Mouse (Mus musculus) thymus, adult 2 months (tissue): ENCODE results near the gene Insc. TPM values are rescaled to one million over a fixed set of nuclear protein-coding genes. Genes with fewer than 3 reads are reported as not detected.

Experiments
- DNase-seq: peaks from one replicate; pipeline ENCODE4 v3.0.0; 2021
- H3K27ac ChIP-seq: fragments of 200-500 bp; 2 replicates; pipeline ENCODE4 v1.5.1; 2012; ENCODE audit warnings: low read length, control low read depth; ENCODE audit not compliant: control insufficient read depth, insufficient read depth
- H3K27me3 ChIP-seq: fragments of 200-500 bp; 2 replicates; pipeline ENCODE4 v1.6.1; 2012; ENCODE audit warnings: mild to moderate bottlenecking, low read length, moderate library complexity, mixed read lengths; ENCODE audit not compliant: control insufficient read depth, insufficient read depth
- H3K36me3 ChIP-seq: fragments of 200-500 bp; 2 replicates; pipeline ENCODE4 v1.6.1; 2012; ENCODE audit warnings: mild to moderate bottlenecking, low read length, moderate library complexity; ENCODE audit not compliant: control insufficient read depth, insufficient read depth
- H3K4me1 ChIP-seq: fragments of 200-500 bp; replicated peaks from 2 replicates; pipeline ENCODE4 v1.6.1; 2012; ENCODE audit warnings: low read length; ENCODE audit not compliant: control insufficient read depth, insufficient read depth
- H3K4me3 ChIP-seq: fragments of 200-500 bp; 2 replicates; pipeline ENCODE4 v1.5.1; 2012; ENCODE audit warnings: mild to moderate bottlenecking, low read length, control low read depth, moderate library complexity; ENCODE audit not compliant: control insufficient read depth, insufficient read depth
- CTCF ChIP-seq: fragments of 200-500 bp; IDR thresholded peaks from 2 replicates; pipeline ENCODE4 v1.5.1; 2012; ENCODE audit warnings: mild to moderate bottlenecking, control low read depth, low read length, moderate library complexity, borderline replicate concordance; ENCODE audit not compliant: control insufficient read depth, poor library complexity, insufficient read depth; ENCODE audit errors: extremely low read depth
- POLR2A ChIP-seq: fragments of 200-500 bp; IDR thresholded peaks from 2 replicates; pipeline ENCODE4 v1.6.1; 2012; ENCODE audit warnings: mild to moderate bottlenecking, low read length, control low read depth, moderate library complexity; ENCODE audit not compliant: control insufficient read depth, poor library complexity, insufficient read depth; ENCODE audit errors: extremely low read depth
- WGBS: fragments of 180-500 bp; shearing (Covaris S2); methylation state at CpG from one replicate; pipeline ENCODE4 v1.1.7; 2018; 5-methylcytosine and 5-hydroxymethylcytosine counted together
- polyA plus RNA-seq: library from polyadenylated mRNA; depleted of rRNA; stranded (reverse); fragments of >200 nt; gene quantifications from 2 replicates; pipeline ENCODE4 v1.2.3, GENCODE M21; 2012

Gene Insc
- polyA plus RNA-seq, 1 experiment, result 0.55 TPM

GRCm38 (mm10) chr7:114817879-114818278 is 74.4 kb downstream of the Insc start:
- DNase-seq, result no peak
- TF ChIP-seq POLR2A (no peak), CTCF (no peak)
- Histone ChIP-seq H3K27ac (no peak overlapping the region), H3K4me3 (no peak overlapping the region), H3K27me3 (no peaks in the 10 kb centered on the region), H3K36me3 (no peaks in the 10 kb centered on the region), H3K4me1 (no peaks in the 10 kb centered on the region)
- WGBS, result 42% methylated on average over 5 of the region's 5 CpGs

DNA sequence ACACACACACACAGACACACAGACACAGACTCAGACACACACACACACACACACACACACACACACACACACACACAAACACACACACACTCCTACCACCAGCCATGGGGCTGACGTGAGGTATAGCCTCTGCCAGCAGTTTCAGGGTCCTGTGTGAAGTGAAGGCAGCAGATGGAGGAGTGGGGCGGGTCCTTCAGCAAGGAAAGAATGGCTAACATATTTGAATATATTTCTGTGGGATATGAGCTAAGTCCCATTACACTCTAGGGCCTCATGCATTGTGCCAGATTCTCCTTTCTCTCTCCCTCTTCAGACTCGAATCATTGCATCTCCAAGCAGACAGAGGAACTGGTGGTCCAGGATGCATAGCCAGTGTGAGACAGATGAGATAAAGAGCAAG is 74.9 kb downstream of the Insc start:
- TF ChIP-seq POLR2A (no peak), CTCF (no peak)
- DNase-seq, result no peak
- H3K27ac ChIP-seq, result no peak overlapping the region
- 89% methylated on average over 3 of the region's 3 CpGs for WGBS
- no peaks in the 10 kb centered on the region for H3K4me1 ChIP-seq
- H3K27me3 ChIP-seq, result no peaks in the 10 kb centered on the region
- H3K36me3 ChIP-seq, result no peaks in the 10 kb centered on the region
- no peak overlapping the region for H3K4me3 ChIP-seq

DNA sequence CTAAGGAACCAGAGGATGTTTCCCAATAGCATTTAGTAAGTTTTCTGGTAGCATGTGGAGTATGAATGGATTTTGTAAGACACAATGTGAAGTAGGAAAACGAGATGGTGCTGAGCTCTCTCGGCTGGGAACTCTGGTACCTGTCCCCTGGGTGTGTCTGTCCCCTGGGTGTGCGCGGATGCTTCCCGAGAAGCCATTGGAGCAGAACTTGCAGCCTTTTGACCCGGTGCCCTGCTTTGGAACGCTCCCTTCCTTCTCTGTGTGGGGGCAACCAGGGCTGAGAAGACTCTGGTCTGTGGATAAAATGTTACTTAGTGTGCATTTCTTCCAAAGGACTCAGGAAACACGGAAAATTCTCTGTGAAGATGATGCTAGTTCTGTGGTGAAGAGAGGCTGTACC is 75.3 kb downstream of the Insc start:
- no peak overlapping the region for H3K4me3 ChIP-seq
- H3K4me1 ChIP-seq, result no peaks in the 10 kb centered on the region
- no peak overlapping the region for H3K27ac ChIP-seq
- TF ChIP-seq POLR2A, result no peak
- no peak for TF ChIP-seq CTCF
- 91% methylated on average over 8 of the region's 8 CpGs for WGBS
- H3K36me3 ChIP-seq, result no peaks in the 10 kb centered on the region
- no peaks in the 10 kb centered on the region for H3K27me3 ChIP-seq
- DNase-seq, result no peak

DNA sequence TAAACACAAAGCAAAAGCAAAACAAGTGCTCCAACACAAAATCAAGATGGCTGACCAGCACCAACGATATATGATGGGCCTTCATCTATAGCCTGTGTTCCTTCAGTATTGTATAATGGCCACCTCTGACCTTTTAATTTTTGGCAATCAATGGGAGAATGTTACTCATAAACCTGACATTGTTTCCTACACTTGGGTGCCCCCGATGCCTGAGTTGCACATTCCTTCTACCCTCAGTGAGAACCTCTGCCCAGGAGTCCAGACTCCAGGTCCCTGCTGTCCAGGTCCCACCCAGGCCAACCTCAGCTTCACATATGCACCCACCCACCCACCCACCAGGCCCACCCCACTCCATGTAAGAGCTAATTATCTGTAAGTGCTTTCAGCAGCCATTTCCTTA is 79.2 kb downstream of the Insc start:
- TF ChIP-seq CTCF, result no peak
- no peak for TF ChIP-seq POLR2A
- WGBS, result 97% methylated on average over 2 of the region's 2 CpGs
- H3K4me3 ChIP-seq, result no peak overlapping the region
- H3K27me3 ChIP-seq, result no peaks in the 10 kb centered on the region
- H3K4me1 ChIP-seq, result no peaks in the 10 kb centered on the region
- no peaks in the 10 kb centered on the region for H3K36me3 ChIP-seq
- H3K27ac ChIP-seq, result no peak overlapping the region
- DNase-seq, result no peak

GRCm38 (mm10) chr7:114827360-114827759 is 83.9 kb downstream of the Insc start:
- WGBS, result 28% methylated on average over 4 of the region's 4 CpGs
- no peaks in the 10 kb centered on the region for H3K36me3 ChIP-seq

GRCm38 (mm10) chr7:114832257-114832940 is 88.9 kb downstream of the Insc start:
- Histone ChIP-seq H3K4me1 (no peaks in the 10 kb centered on the region), H3K4me3 (no peak overlapping the region), H3K36me3 (no peaks in the 10 kb centered on the region), H3K27ac (no peak overlapping the region), H3K27me3 (no peaks in the 10 kb centered on the region)
- TF ChIP-seq CTCF (no peak), POLR2A (no peak)
- no peak for DNase-seq
- 59% methylated on average over 3 of the region's 3 CpGs for WGBS

More at GRCm38 (mm10) chr7:114827360-114827759, 83.9 kb downstream of the Insc start:
- Histone ChIP-seq H3K4me3 (no peak overlapping the region), H3K27ac (no peak overlapping the region), H3K4me1 (no peaks in the 10 kb centered on the region), H3K27me3 (no peaks in the 10 kb centered on the region)
- TF ChIP-seq CTCF (no peak), POLR2A (no peak)
- DNase-seq, result no peak

DNA sequence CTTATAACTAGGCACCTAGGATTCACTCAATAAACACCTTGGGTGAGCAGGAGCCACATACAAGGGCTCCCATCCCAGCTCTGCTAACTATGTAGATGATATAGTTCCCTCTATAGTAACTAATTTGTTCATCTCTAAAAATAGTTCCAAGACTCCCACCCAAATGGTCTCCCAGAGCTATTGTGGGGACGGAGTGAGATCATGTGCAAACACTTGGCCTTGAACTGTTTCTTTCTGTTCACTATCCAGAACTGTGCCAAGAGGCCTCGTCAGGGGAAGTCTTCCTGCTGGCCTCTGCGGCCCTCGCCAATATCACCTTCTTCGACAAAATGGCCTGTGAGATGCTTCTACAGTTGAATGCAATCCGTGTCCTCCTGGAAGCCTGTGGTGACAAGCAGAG is 91.0 kb downstream of the Insc start:
- Histone ChIP-seq H3K4me3 (no peak overlapping the region), H3K27me3 (no peaks in the 10 kb centered on the region), H3K4me1 (no peaks in the 10 kb centered on the region), H3K27ac (no peak overlapping the region), H3K36me3 (no peaks in the 10 kb centered on the region)
- DNase-seq, result no peak
- whole genome bisulfite sequencing, result 93% methylated on average over 6 of the region's 6 CpGs
- TF ChIP-seq CTCF, result no peak
- no peak for TF ChIP-seq POLR2A
